Comparison of ENCODE assay signal across 13 mouse cellular contexts in the genomic region with DNA sequence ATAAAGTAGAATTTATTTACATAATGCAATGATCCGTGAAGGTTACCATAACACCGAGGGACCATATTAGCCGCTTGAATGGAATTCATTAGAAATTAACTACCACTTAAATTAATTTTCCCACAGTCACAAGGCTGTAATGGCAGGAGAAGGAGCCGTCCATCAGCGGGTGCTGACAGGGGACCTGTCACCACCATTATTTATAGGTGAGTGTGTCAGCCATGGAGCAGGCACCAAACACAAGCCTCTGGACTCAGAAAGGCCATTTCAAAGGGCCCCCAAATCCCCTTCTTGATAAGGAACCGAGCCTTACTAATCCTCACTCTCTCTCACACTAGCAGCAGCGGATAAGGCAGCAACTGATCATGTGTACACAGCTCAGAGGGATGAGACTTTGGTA. TPM values are rescaled to one million over a fixed set of nuclear protein-coding genes. Genes with fewer than 3 reads are reported as not detected.
DNase-seq lines count a peak whose midpoint lies in the region; ATAC-seq and TF ChIP-seq lines count a peak whose summit lies in the region.
"Had no signal": no experiment of that assay in that cellular context is flagged by ENCODE, and none has a peak within 500 bp of the region (broad histone marks: within the 10 kb centered on the region; RNA-seq: fewer than 3 reads in every experiment).

No protein-coding gene starts in this region.

- no peaks in the 10 kb centered on the region for H3K27me3 ChIP-seq in hindbrain, embryonic 11.5 days (ENCODE audit: control insufficient read depth, insufficient read depth, low read length)
- no peaks in the 10 kb centered on the region for H3K27me3 ChIP-seq in hindbrain, embryonic 16.5 days (replicated peaks; ENCODE audit: control insufficient read depth, insufficient read depth, low read length)
- H3K27me3 ChIP-seq in kidney, postnatal 0 days (ENCODE audit: insufficient read depth, low read length): peaks cover 3% of the 10 kb centered on the region; the same call in 1 of the 2 replicates
- peaks cover 51% of the 10 kb centered on the region for H3K27me3 ChIP-seq in neural tube, embryonic 13.5 days

- H3K4me2 ChIP-seq in hindbrain, embryonic 11.5 days (replicated peaks; ENCODE audit: low read depth, low read length): no peak overlapping the region
- no peak overlapping the region for H3K4me2 ChIP-seq in hindbrain, embryonic 16.5 days (ENCODE audit: low read length)
- no peak overlapping the region for H3K4me2 ChIP-seq in kidney, postnatal 0 days (ENCODE audit: low read length)
- no peak overlapping the region for H3K4me2 ChIP-seq in neural tube, embryonic 13.5 days
- H3K4me2 ChIP-seq: lung, embryonic 14.5 days had no signal

- no peak overlapping the region for H3K9ac ChIP-seq in hindbrain, embryonic 11.5 days (ENCODE audit: low read depth, low read length)
- no peak overlapping the region for H3K9ac ChIP-seq in hindbrain, embryonic 16.5 days (ENCODE audit: low read depth, low read length)
- H3K9ac ChIP-seq in kidney, postnatal 0 days (ENCODE audit: low read depth, low read length): no peak overlapping the region
- H3K9ac ChIP-seq in neural tube, embryonic 13.5 days: no peak overlapping the region
- H3K9ac ChIP-seq: lung, embryonic 14.5 days had no signal

- no peak for TF ChIP-seq CTCF in kidney, postnatal 0 days (IDR thresholded peaks at IDR 0.05; ENCODE audit: low read depth)

- H3K4me3 ChIP-seq in hindbrain, embryonic 11.5 days (ENCODE audit: low read depth, low read length): no peak overlapping the region
- no peak overlapping the region for H3K4me3 ChIP-seq in hindbrain, embryonic 16.5 days (ENCODE audit: low read length)
- H3K4me3 ChIP-seq in kidney, postnatal 0 days (replicated peaks; ENCODE audit: low read depth, low read length): no peak overlapping the region
- no peak overlapping the region for H3K4me3 ChIP-seq in neural tube, embryonic 13.5 days
- H3K4me3 ChIP-seq: megakaryocyte, embryonic 14.5 days had no signal

- no peak for DNase-seq in hindbrain, embryonic 11.5 days (ENCODE audit: low spot score)
- DNase-seq in embryo, embryonic 9.5 days (ENCODE audit: extremely low spot score): peak; percentile 19
- peak; percentile 21 for DNase-seq in kidney, postnatal 0 days (ENCODE audit: low spot score)
- DNase-seq in left cerebral cortex, adult 11 months (ENCODE audit: low spot score): no peak
- no peak for DNase-seq in cerebellum, postnatal 36 days
- no peak for DNase-seq in spleen, postnatal 36 days (ENCODE audit: low spot score in 2 of 2)
- DNase-seq: cerebellum, postnatal 10 days; lung, embryonic 14.5 days; thymus, postnatal 4 days had no signal

- ATAC-seq in hindbrain, embryonic 11.5 days (ENCODE audit: low FRiP score): 0 out of 2 replicates have a peak, but pooled peaks have one; percentile 19
- ATAC-seq in hindbrain, embryonic 16.5 days: no peak
- ATAC-seq in kidney, postnatal 0 days (replicated peaks; ENCODE audit: low FRiP score, low read depth): no peak
- ATAC-seq in neural tube, embryonic 13.5 days (ENCODE audit: low read depth): peak; percentile 75
- ATAC-seq: intestine, postnatal 0 days had no signal

- peaks cover under 1% of the 10 kb centered on the region; the same call in 1 of the 2 replicates for H3K4me1 ChIP-seq in hindbrain, embryonic 11.5 days (replicated peaks; ENCODE audit: control insufficient read depth, insufficient read depth, low read length)
- H3K4me1 ChIP-seq in hindbrain, embryonic 16.5 days (ENCODE audit: control insufficient read depth, insufficient read depth, low read depth, low read length): peaks cover 2% of the 10 kb centered on the region
- H3K4me1 ChIP-seq in kidney, postnatal 0 days (replicated peaks; ENCODE audit: insufficient read depth, low read length): peaks cover 2% of the 10 kb centered on the region
- H3K4me1 ChIP-seq in neural tube, embryonic 13.5 days (replicated peaks): peaks cover 23% of the 10 kb centered on the region

- WGBS in hindbrain, embryonic 11.5 days: 53% methylated on average over 7 of the region's 7 CpGs
- 29% methylated on average over 7 of the region's 7 CpGs for WGBS in hindbrain, embryonic 16.5 days
- WGBS in kidney, postnatal 0 days: 33% methylated on average over 7 of the region's 7 CpGs
- WGBS in neural tube, embryonic 13.5 days: 32% methylated on average over 7 of the region's 7 CpGs

- no peaks in the 10 kb centered on the region for H3K36me3 ChIP-seq in hindbrain, embryonic 11.5 days (ENCODE audit: control insufficient read depth, insufficient read depth, low read length)
- no peaks in the 10 kb centered on the region for H3K36me3 ChIP-seq in hindbrain, embryonic 16.5 days (ENCODE audit: control insufficient read depth, insufficient read depth, low read length)
- H3K36me3 ChIP-seq in kidney, postnatal 0 days (ENCODE audit: insufficient read depth, low read length): no peaks in the 10 kb centered on the region
- no peaks in the 10 kb centered on the region for H3K36me3 ChIP-seq in neural tube, embryonic 13.5 days

- no peaks in the 10 kb centered on the region for H3K9me3 ChIP-seq in hindbrain, embryonic 11.5 days (ENCODE audit: control insufficient read depth, low read length)
- no peaks in the 10 kb centered on the region for H3K9me3 ChIP-seq in hindbrain, embryonic 16.5 days (ENCODE audit: control insufficient read depth, low read length)
- H3K9me3 ChIP-seq in kidney, postnatal 0 days (replicated peaks; ENCODE audit: low read length): no peaks in the 10 kb centered on the region
- no peaks in the 10 kb centered on the region for H3K9me3 ChIP-seq in neural tube, embryonic 13.5 days

- no peak overlapping the region for H3K27ac ChIP-seq in hindbrain, embryonic 11.5 days (ENCODE audit: low read depth, low read length)
- H3K27ac ChIP-seq in hindbrain, embryonic 16.5 days (ENCODE audit: low read depth, low read length): no peak overlapping the region
- H3K27ac ChIP-seq in kidney, postnatal 0 days: no peak overlapping the region
- peak overlapping the region; percentile 14; the same call in 1 of the 2 replicates for H3K27ac ChIP-seq in neural tube, embryonic 13.5 days (replicated peaks)

RNA-seq across cellular contexts. Expression of a gene that starts 8.4 kb away (rescaled TPM):
- polyA plus RNA-seq in hindbrain, embryonic 11.5 days (2014; fragmentation: Nextera tagmentation; extraction: Ambion mirVana): 311 and 321 TPM in 2 replicates
- 415 and 483 TPM in 2 replicates for polyA plus RNA-seq in hindbrain, embryonic 16.5 days (2015; fragmentation: Nextera tagmentation; extraction: Ambion mirVana)
- polyA plus RNA-seq in kidney, postnatal 0 days (2015; fragmentation: Nextera tagmentation; extraction: Ambion mirVana): 514 and 552 TPM in 2 replicates
- 387 and 390 TPM in 2 replicates for polyA plus RNA-seq in neural tube, embryonic 13.5 days (2015; fragmentation: Nextera tagmentation; extraction: Ambion mirVana)

RNA-seq across cellular contexts. Expression of a gene that starts 8.4 kb away (rescaled TPM):
- 121 and 125 TPM in 2 replicates for polyA plus RNA-seq in hindbrain, embryonic 11.5 days (2014; fragmentation: Nextera tagmentation; extraction: Ambion mirVana)
- 72.4 and 80.5 TPM in 2 replicates for polyA plus RNA-seq in hindbrain, embryonic 16.5 days (2015; fragmentation: Nextera tagmentation; extraction: Ambion mirVana)
- 146 and 153 TPM in 2 replicates for polyA plus RNA-seq in kidney, postnatal 0 days (2015; fragmentation: Nextera tagmentation; extraction: Ambion mirVana)
- 99.6 and 110 TPM in 2 replicates for polyA plus RNA-seq in neural tube, embryonic 13.5 days (2015; fragmentation: Nextera tagmentation; extraction: Ambion mirVana)

Comparison
In these comparisons a context has a peak if more than half of its experiments do, and no peak if none do; other contexts are left out.
1. ATAC-seq: peak in hindbrain, embryonic 11.5 days (single experiment) and neural tube, embryonic 13.5 days (single experiment); none in hindbrain, embryonic 16.5 days (single experiment) and kidney, postnatal 0 days (single experiment).
2. DNase-seq: peak in embryo, embryonic 9.5 days (single experiment) and kidney, postnatal 0 days (single experiment); none in hindbrain, embryonic 11.5 days (single experiment), left cerebral cortex, adult 11 months (single experiment), cerebellum, postnatal 36 days (0 of 2) and spleen, postnatal 36 days (0 of 2).